Mouse (Mus musculus): ENCODE results near the gene Olfr450. TPM values are rescaled to one million over a fixed set of nuclear protein-coding genes. Genes with fewer than 3 reads are reported as not detected.

The Olfr450 gene
- polyA plus RNA-seq (2012; rRNA removed), result not detected in 2 replicates

DNA sequence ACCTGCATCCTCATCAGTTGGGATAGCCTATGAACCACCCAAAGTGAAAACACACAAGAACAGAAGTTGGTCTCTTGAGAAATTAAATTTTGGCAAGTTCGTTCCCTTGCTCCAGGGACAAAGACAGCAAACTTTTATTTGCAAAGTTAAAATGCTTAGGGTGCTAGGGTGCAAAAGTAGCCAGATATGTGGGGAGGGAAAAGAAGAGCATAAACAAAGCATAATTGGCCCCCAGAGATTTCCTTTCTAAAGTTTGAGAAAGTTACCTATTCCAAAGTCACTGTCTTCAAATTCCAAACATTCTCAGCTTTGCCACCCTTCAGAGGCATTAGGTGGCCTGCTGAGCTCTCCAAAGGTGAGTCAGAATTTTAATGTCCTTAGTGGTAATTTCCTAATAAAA, at the start of gene Olfr450:
TSS of gene Olfr450 (plus strand) at position 301 of the 400 bp plus-strand sequence.
- TF ChIP-seq POLR2A (IDR thresholded peaks at IDR 0.05; ENCODE audit: control insufficient read depth, low read depth, low read length) (no peak), CTCF (IDR thresholded peaks at IDR 0.05; ENCODE audit: control insufficient read depth, insufficient read depth, insufficient replicate concordance, low read depth, low read length) (no peak)
- Histone ChIP-seq H3K27ac (ENCODE audit: control insufficient read depth, insufficient read depth, low read depth, low read length) (no peak within 1 kb of the TSS), H3K4me1 (ENCODE audit: control insufficient read depth, insufficient read depth, low read length) (no peaks in the 10 kb centered on the region), H3K4me3 (ENCODE audit: control insufficient read depth, low read depth, low read length) (no peak within 1 kb of the TSS), H3K27me3 (ENCODE audit: control insufficient read depth, insufficient read depth, low read length) (no peaks in the 10 kb centered on the region), H3K36me3 (ENCODE audit: control insufficient read depth, insufficient read depth, low read length) (no peaks in the 10 kb centered on the region)

DNA sequence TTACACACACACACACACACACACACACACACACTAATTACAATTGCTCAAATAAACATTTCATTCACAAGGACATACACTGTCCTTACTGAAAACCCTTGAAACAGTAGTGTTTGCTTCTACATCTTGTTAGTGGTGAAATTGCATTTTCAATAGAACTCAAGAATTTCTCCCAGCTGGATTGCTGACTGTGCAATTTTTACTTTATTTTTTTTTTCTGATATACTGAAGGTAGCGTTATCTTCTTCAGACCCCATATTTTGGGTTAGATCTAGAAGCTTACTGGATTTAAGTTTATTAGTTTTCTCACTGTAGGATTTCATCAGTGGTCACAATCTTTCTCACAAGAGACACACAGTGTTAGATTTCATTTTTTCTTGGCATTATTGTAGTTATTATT, 34.7 kb upstream of the Olfr450 start:
- H3K27me3 ChIP-seq (ENCODE audit: control insufficient read depth, insufficient read depth, low read length), result no peaks in the 10 kb centered on the region
- TF ChIP-seq POLR2A (IDR thresholded peaks at IDR 0.05; ENCODE audit: control insufficient read depth, low read depth, low read length) (no peak), CTCF (IDR thresholded peaks at IDR 0.05; ENCODE audit: control insufficient read depth, insufficient read depth, insufficient replicate concordance, low read depth, low read length) (no peak)

DNA sequence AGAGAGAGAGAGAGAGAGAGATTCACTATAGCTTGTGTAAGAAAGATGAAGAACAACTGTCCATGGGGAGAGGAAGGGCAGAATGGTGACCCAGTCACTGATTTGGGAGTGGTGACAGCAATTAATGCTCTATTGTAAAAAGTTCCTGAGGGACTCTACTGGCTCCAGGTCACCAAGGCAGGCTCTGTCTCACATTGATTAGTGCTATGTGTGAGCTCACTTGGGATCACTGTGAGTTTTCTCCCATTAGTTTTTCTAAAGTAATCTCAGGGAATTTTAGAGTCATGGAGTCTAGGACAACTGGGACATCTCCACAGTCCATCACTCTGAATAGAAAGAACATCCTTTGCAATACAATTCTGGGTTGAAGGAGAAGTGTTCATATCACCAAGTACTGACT, 26.9 kb upstream of the Olfr450 start, which contains the start of gene Olfr452:
TSS of gene Olfr452 (plus strand) at position 301 of the 400 bp plus-strand sequence.
- no peak within 1 kb of the TSS for H3K4me3 ChIP-seq (ENCODE audit: control insufficient read depth, low read depth, low read length)
- TF ChIP-seq POLR2A (IDR thresholded peaks at IDR 0.05; ENCODE audit: control insufficient read depth, low read depth, low read length) (no peak), CTCF (IDR thresholded peaks at IDR 0.05; ENCODE audit: control insufficient read depth, insufficient read depth, insufficient replicate concordance, low read depth, low read length) (no peak)
- H3K27ac ChIP-seq (ENCODE audit: control insufficient read depth, insufficient read depth, low read depth, low read length), result no peak within 1 kb of the TSS
- no peaks in the 10 kb centered on the region for H3K36me3 ChIP-seq (ENCODE audit: control insufficient read depth, insufficient read depth, low read length)
- H3K4me1 ChIP-seq (ENCODE audit: control insufficient read depth, insufficient read depth, low read length), result no peaks in the 10 kb centered on the region
- H3K27me3 ChIP-seq (ENCODE audit: control insufficient read depth, insufficient read depth, low read length), result no peaks in the 10 kb centered on the region

More for the DNA sequence above, 34.7 kb upstream of the Olfr450 start:
- H3K27ac ChIP-seq (ENCODE audit: control insufficient read depth, insufficient read depth, low read depth, low read length), result no peak overlapping the region
- no peaks in the 10 kb centered on the region for H3K4me1 ChIP-seq (ENCODE audit: control insufficient read depth, insufficient read depth, low read length)
- H3K4me3 ChIP-seq (ENCODE audit: control insufficient read depth, low read depth, low read length), result no peak overlapping the region
- no peaks in the 10 kb centered on the region for H3K36me3 ChIP-seq (ENCODE audit: control insufficient read depth, insufficient read depth, low read length)

- Histone ChIP-seq H3K27ac (ENCODE audit: control insufficient read depth, insufficient read depth, low read depth, low read length) (no peak overlapping the region), H3K27me3 (ENCODE audit: control insufficient read depth, insufficient read depth, low read length) (no peaks in the 10 kb centered on the region), H3K4me3 (ENCODE audit: control insufficient read depth, low read depth, low read length) (no peak overlapping the region), H3K36me3 (ENCODE audit: control insufficient read depth, insufficient read depth, low read length) (no peaks in the 10 kb centered on the region), H3K4me1 (ENCODE audit: control insufficient read depth, insufficient read depth, low read length) (no peaks in the 10 kb centered on the region)
- TF ChIP-seq CTCF (IDR thresholded peaks at IDR 0.05; ENCODE audit: control insufficient read depth, insufficient read depth, insufficient replicate concordance, low read depth, low read length), result no peak
- no peak for TF ChIP-seq POLR2A (IDR thresholded peaks at IDR 0.05; ENCODE audit: control insufficient read depth, low read depth, low read length)
Measured at GRCm38 (mm10) chr6:42790247-42790948, 21.3 kb upstream of the Olfr450 start.

DNA sequence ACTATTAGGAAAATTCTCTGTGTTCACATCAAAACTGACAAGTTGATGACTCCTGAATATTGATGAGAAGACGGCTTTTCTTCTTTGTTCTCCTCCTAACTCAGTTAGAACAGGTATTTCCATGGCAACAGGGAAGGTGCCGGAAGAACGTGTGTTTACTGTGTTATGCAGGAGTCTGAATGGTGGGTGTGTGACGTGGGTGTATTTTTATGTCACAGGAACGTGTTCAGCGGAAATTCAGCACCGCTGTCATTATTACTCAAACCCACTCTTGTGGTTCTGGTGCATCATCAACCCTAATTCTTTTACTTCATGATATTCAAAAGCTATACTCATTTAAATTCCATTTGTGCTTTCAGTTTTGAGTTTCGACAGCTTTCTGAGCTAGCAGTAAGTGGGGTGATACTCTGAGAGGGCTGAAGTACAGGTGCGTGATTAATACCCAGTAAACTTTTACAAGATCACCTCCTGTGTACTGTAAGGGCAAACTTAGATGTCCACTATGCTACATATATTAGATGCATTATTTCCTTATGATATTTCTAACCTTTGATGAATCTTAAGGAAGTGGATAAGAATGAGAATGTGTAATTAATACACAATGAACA, 20.7 kb upstream of the Olfr450 start:
- no peak overlapping the region for H3K4me3 ChIP-seq (ENCODE audit: control insufficient read depth, low read depth, low read length)
- H3K27me3 ChIP-seq (ENCODE audit: control insufficient read depth, insufficient read depth, low read length), result no peaks in the 10 kb centered on the region
- H3K4me1 ChIP-seq (ENCODE audit: control insufficient read depth, insufficient read depth, low read length), result no peaks in the 10 kb centered on the region
- no peak for TF ChIP-seq CTCF (IDR thresholded peaks at IDR 0.05; ENCODE audit: control insufficient read depth, insufficient read depth, insufficient replicate concordance, low read depth, low read length)
- TF ChIP-seq POLR2A (IDR thresholded peaks at IDR 0.05; ENCODE audit: control insufficient read depth, low read depth, low read length), result no peak
- no peaks in the 10 kb centered on the region for H3K36me3 ChIP-seq (ENCODE audit: control insufficient read depth, insufficient read depth, low read length)
- H3K27ac ChIP-seq (ENCODE audit: control insufficient read depth, insufficient read depth, low read depth, low read length), result no peak overlapping the region

- no peaks in the 10 kb centered on the region for H3K4me1 ChIP-seq (ENCODE audit: control insufficient read depth, insufficient read depth, low read length)
- H3K4me3 ChIP-seq (ENCODE audit: control insufficient read depth, low read depth, low read length), result no peak overlapping the region
- no peak overlapping the region for H3K27ac ChIP-seq (ENCODE audit: control insufficient read depth, insufficient read depth, low read depth, low read length)
- no peaks in the 10 kb centered on the region for H3K36me3 ChIP-seq (ENCODE audit: control insufficient read depth, insufficient read depth, low read length)
- H3K27me3 ChIP-seq (ENCODE audit: control insufficient read depth, insufficient read depth, low read length), result no peaks in the 10 kb centered on the region
- TF ChIP-seq CTCF (IDR thresholded peaks at IDR 0.05; ENCODE audit: control insufficient read depth, insufficient read depth, insufficient replicate concordance, low read depth, low read length) (no peak), POLR2A (IDR thresholded peaks at IDR 0.05; ENCODE audit: control insufficient read depth, low read depth, low read length) (no peak)
Measured at GRCm38 (mm10) chr6:42794982-42795381, 16.8 kb upstream of the Olfr450 start.

DNA sequence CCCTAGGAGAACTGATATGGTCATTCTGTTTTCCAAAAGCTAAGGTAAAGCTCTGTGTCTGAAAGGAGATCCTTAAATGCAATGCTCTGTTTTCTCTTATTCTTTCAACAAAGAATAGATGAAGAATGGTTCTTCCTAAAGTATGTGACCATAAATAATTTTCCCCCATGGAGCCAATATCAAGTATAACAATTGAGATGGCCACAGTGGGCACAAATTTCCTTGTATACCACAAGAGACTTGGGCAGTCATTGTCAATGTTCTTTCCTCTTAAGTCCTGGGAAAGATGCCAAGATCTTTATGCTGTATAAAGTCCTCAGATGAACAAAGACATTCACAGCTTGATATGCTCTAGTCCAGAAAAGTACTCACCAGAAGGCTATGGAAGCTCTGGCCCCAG, 22.3 kb downstream of the Olfr450 start, which contains the start of gene Olfr449:
TSS of gene Olfr449 (plus strand) at position 301 of the 400 bp plus-strand sequence.
- Histone ChIP-seq H3K4me1 (ENCODE audit: control insufficient read depth, insufficient read depth, low read length) (no peaks in the 10 kb centered on the region), H3K4me3 (ENCODE audit: control insufficient read depth, low read depth, low read length) (no peak within 1 kb of the TSS), H3K27me3 (ENCODE audit: control insufficient read depth, insufficient read depth, low read length) (no peaks in the 10 kb centered on the region), H3K36me3 (ENCODE audit: control insufficient read depth, insufficient read depth, low read length) (no peaks in the 10 kb centered on the region), H3K27ac (ENCODE audit: control insufficient read depth, insufficient read depth, low read depth, low read length) (no peak within 1 kb of the TSS)
- no peak for TF ChIP-seq POLR2A (IDR thresholded peaks at IDR 0.05; ENCODE audit: control insufficient read depth, low read depth, low read length)
- no peak for TF ChIP-seq CTCF (IDR thresholded peaks at IDR 0.05; ENCODE audit: control insufficient read depth, insufficient read depth, insufficient replicate concordance, low read depth, low read length)

All from testis, adult 2 months (tissue).